Mouse (Mus musculus) spleen, adult 2 months (tissue): Measurements from ENCODE around the gene Olfr1418.

Source experiments
- CTCF ChIP-seq: fragments of 200-500 bp; IDR thresholded peaks from 2 replicates; pipeline ENCODE4 v1.5.1; 2011; ENCODE audit warnings: mild to moderate bottlenecking, inconsistent platforms; ENCODE audit not compliant: insufficient read depth, insufficient read length, insufficient replicate concordance; ENCODE audit errors: extremely low read depth
- POLR2A ChIP-seq: fragments of 200-500 bp; IDR thresholded peaks from 2 replicates; pipeline ENCODE4 v1.6.1; 2011; ENCODE audit warnings: low read depth, low read length, inconsistent platforms

GRCm38 (mm10) chr19:11819800-11820199 is 41.1 kb downstream of the Olfr1418 start:
- TF ChIP-seq CTCF (peak; percentile 27; the same call in 1 of the 2 replicates), POLR2A (no peak)
